Mouse (Mus musculus) intestine, embryonic 16.5 days (tissue): ENCODE data around the gene RPS10-NUDT3. TPM values are rescaled to one million over a fixed set of nuclear protein-coding genes. Genes with fewer than 3 reads are reported as not detected.

Experiments used
- ATAC-seq: fragments of 200-750 bp; cut with Nextera tagmentation; 2 replicates; pipeline ENCODE4 v1.8.0; 2017; ENCODE audit warnings: moderate TSS enrichment, moderate library complexity
- H3K27ac ChIP-seq: fragments of 300-500 bp; sonication (generic); 2 replicates; pipeline ENCODE4 v1.5.1; 2014; ENCODE audit warnings: mild to moderate bottlenecking, low read length
- H3K27me3 ChIP-seq: fragments of 300-500 bp; sonication (generic); replicated peaks from 2 replicates; pipeline ENCODE4 v1.6.1; 2014; ENCODE audit warnings: low read length, control low read depth, mixed read lengths; ENCODE audit not compliant: control insufficient read depth, insufficient read depth
- H3K36me3 ChIP-seq: fragments of 300-500 bp; sonication (generic); 2 replicates; pipeline ENCODE4 v1.6.1; 2014; ENCODE audit warnings: low read length, control low read depth; ENCODE audit not compliant: control insufficient read depth, insufficient read depth
- H3K4me1 ChIP-seq: fragments of 300-500 bp; sonication (generic); 2 replicates; pipeline ENCODE4 v1.6.1; 2014; ENCODE audit warnings: low read length, control low read depth, mixed read lengths; ENCODE audit not compliant: control insufficient read depth, insufficient read depth
- H3K4me2 ChIP-seq: fragments of 300-500 bp; sonication (generic); 2 replicates; pipeline ENCODE4 v1.6.1; 2014; ENCODE audit warnings: low read depth, low read length, control low read depth
- H3K4me3 ChIP-seq: fragments of 300-500 bp; sonication (generic); 2 replicates; pipeline ENCODE4 v1.5.1; 2014; ENCODE audit warnings: mild to moderate bottlenecking, low read length
- H3K9ac ChIP-seq: fragments of 300-500 bp; sonication (generic); 2 replicates; pipeline ENCODE4 v1.6.1; 2014; ENCODE audit warnings: low read depth, low read length
- H3K9me3 ChIP-seq: fragments of 300-500 bp; sonication (generic); 2 replicates; pipeline ENCODE4 v1.6.1; 2016; ENCODE audit warnings: low read length, control low read depth; ENCODE audit not compliant: control insufficient read depth
- WGBS: fragments of 180-500 bp; shearing (Covaris S2); extraction: QIAGEN DNeasy Blood & Tissue Kit; methylation state at CpG from one replicate; pipeline ENCODE4 v1.1.7; 2014; 5-methylcytosine and 5-hydroxymethylcytosine counted together
- polyA plus RNA-seq: library from polyadenylated mRNA; unstranded; fragments of >200 nt; fragmentation: Nextera tagmentation; extraction: Ambion mirVana; gene quantifications from 2 replicates; pipeline ENCODE4 v1.2.1, GENCODE M21; 2015

The RPS10-NUDT3 gene
- not detected in 2 replicates for polyA plus RNA-seq

- H3K4me2 ChIP-seq = peak within 1 kb of the TSS; percentile 76
- H3K4me3 ChIP-seq = peak within 1 kb of the TSS; percentile 61
- under 1% methylated on average over 72 of the region's 72 CpGs for WGBS
- peak within 1 kb of the TSS; percentile 77 for H3K9ac ChIP-seq
- H3K36me3 ChIP-seq = peaks cover 18% of the 10 kb centered on the region
- peak within 1 kb of the TSS; percentile 90 for H3K27ac ChIP-seq
- no peaks in the 10 kb centered on the region for H3K27me3 ChIP-seq
- peak; percentile 97 for ATAC-seq
- H3K4me1 ChIP-seq = peaks cover 26% of the 10 kb centered on the region
- no peaks in the 10 kb centered on the region for H3K9me3 ChIP-seq
Observed at GRCm38 (mm10) chr17:27634871-27635574, at the start of gene RPS10-NUDT3. RPS10-NUDT3 (minus strand) TSS chr17:27635222.

- H3K27me3 ChIP-seq = no peaks in the 10 kb centered on the region
- no peak overlapping the region for H3K4me3 ChIP-seq
- H3K9me3 ChIP-seq = no peaks in the 10 kb centered on the region
- H3K4me1 ChIP-seq = peaks cover 9% of the 10 kb centered on the region
- H3K4me2 ChIP-seq = no peak overlapping the region
- WGBS = 44% methylated on average over 11 of the region's 11 CpGs
- peak; percentile 65 for ATAC-seq
- no peak overlapping the region for H3K27ac ChIP-seq
- H3K9ac ChIP-seq = no peak overlapping the region
- no peaks in the 10 kb centered on the region for H3K36me3 ChIP-seq
Observed at GRCm38 (mm10) chr17:27678924-27679813, 44.1 kb upstream of the RPS10-NUDT3 start.

GRCm38 (mm10) chr17:27677756-27678155 lies 42.7 kb upstream of the RPS10-NUDT3 start:
- Histone ChIP-seq H3K9ac (no peak overlapping the region), H3K4me3 (no peak overlapping the region)

GRCm38 (mm10) chr17:27676270-27676669 lies 41.2 kb upstream of the RPS10-NUDT3 start:
- Histone ChIP-seq H3K27me3 (no peaks in the 10 kb centered on the region), H3K4me2 (no peak overlapping the region), H3K27ac (no peak overlapping the region), H3K36me3 (no peaks in the 10 kb centered on the region), H3K4me1 (peaks cover 9% of the 10 kb centered on the region), H3K9me3 (no peaks in the 10 kb centered on the region), H3K9ac (no peak overlapping the region), H3K4me3 (no peak overlapping the region)
- ATAC-seq = no peak
- WGBS = 64% methylated on average over 7 of the region's 7 CpGs

More at GRCm38 (mm10) chr17:27677756-27678155, 42.7 kb upstream of the RPS10-NUDT3 start:
- Histone ChIP-seq H3K9me3 (no peaks in the 10 kb centered on the region), H3K27ac (no peak overlapping the region), H3K4me2 (no peak overlapping the region), H3K36me3 (no peaks in the 10 kb centered on the region), H3K27me3 (no peaks in the 10 kb centered on the region), H3K4me1 (peaks cover 9% of the 10 kb centered on the region)
- 74% methylated on average over 5 of the region's 5 CpGs for whole genome bisulfite sequencing
- ATAC-seq = no peak

GRCm38 (mm10) chr17:27675453-27675852 lies 40.4 kb upstream of the RPS10-NUDT3 start:
- no peak overlapping the region for H3K27ac ChIP-seq
- no peak overlapping the region for H3K9ac ChIP-seq
- peaks cover 9% of the 10 kb centered on the region for H3K4me1 ChIP-seq
- WGBS = 62% methylated on average over 9 of the region's 9 CpGs
- no peak overlapping the region for H3K4me2 ChIP-seq
- ATAC-seq = no peak
- no peaks in the 10 kb centered on the region for H3K9me3 ChIP-seq
- H3K36me3 ChIP-seq = no peaks in the 10 kb centered on the region
- no peak overlapping the region for H3K4me3 ChIP-seq
- no peaks in the 10 kb centered on the region for H3K27me3 ChIP-seq

- 84% methylated on average over 7 of the region's 7 CpGs for WGBS
- Histone ChIP-seq H3K9me3 (no peaks in the 10 kb centered on the region), H3K4me1 (no peaks in the 10 kb centered on the region; the same call in 1 of the 2 replicates), H3K9ac (no peak overlapping the region), H3K27me3 (no peaks in the 10 kb centered on the region), H3K4me3 (no peak overlapping the region), H3K36me3 (no peaks in the 10 kb centered on the region), H3K4me2 (no peak overlapping the region), H3K27ac (no peak overlapping the region)
- no peak for ATAC-seq
Observed at GRCm38 (mm10) chr17:27673945-27674344, 38.9 kb upstream of the RPS10-NUDT3 start.

- Histone ChIP-seq H3K4me1 (no peaks in the 10 kb centered on the region), H3K27me3 (no peaks in the 10 kb centered on the region), H3K9me3 (no peaks in the 10 kb centered on the region), H3K4me3 (no peak overlapping the region), H3K9ac (no peak overlapping the region), H3K4me2 (no peak overlapping the region), H3K36me3 (no peaks in the 10 kb centered on the region), H3K27ac (no peak overlapping the region)
- ATAC-seq = no peak
- 79% methylated on average over 6 of the region's 6 CpGs for WGBS
Observed at GRCm38 (mm10) chr17:27671720-27672119, 36.7 kb upstream of the RPS10-NUDT3 start.

- H3K4me2 ChIP-seq = no peak overlapping the region
- WGBS = 65% methylated on average over 7 of the region's 7 CpGs
- no peaks in the 10 kb centered on the region for H3K36me3 ChIP-seq
- H3K9me3 ChIP-seq = no peaks in the 10 kb centered on the region
- H3K27me3 ChIP-seq = peaks cover 25% of the 10 kb centered on the region
- H3K9ac ChIP-seq = no peak overlapping the region
- H3K27ac ChIP-seq = no peak overlapping the region
- no peak overlapping the region for H3K4me3 ChIP-seq
- H3K4me1 ChIP-seq = peaks cover 9% of the 10 kb centered on the region
- no peak for ATAC-seq
Observed at GRCm38 (mm10) chr17:27658767-27659166, 23.7 kb upstream of the RPS10-NUDT3 start.

- no peaks in the 10 kb centered on the region for H3K36me3 ChIP-seq
- no peak for ATAC-seq
- no peak overlapping the region for H3K4me3 ChIP-seq
- no peak overlapping the region for H3K9ac ChIP-seq
- H3K27me3 ChIP-seq = peaks cover 25% of the 10 kb centered on the region
- no peak overlapping the region for H3K27ac ChIP-seq
- H3K4me2 ChIP-seq = no peak overlapping the region
- 77% methylated on average over 8 of the region's 8 CpGs for WGBS
- H3K4me1 ChIP-seq = peaks cover 9% of the 10 kb centered on the region
- H3K9me3 ChIP-seq = no peaks in the 10 kb centered on the region
Observed at GRCm38 (mm10) chr17:27657123-27657522, 22.1 kb upstream of the RPS10-NUDT3 start.
